Mouse (Mus musculus): ENCODE results near the gene Abraxas1.
A peak's percentile ranks its signal among the peaks of the same experiment; 100 is the strongest.

The Abraxas1 gene

GRCm38 (mm10) chr5:100822826-100823225 lies 2.1 kb upstream of the Abraxas1 start:
- DNase-seq (ENCODE audit: low spot score in 2 of 2), result no peak

DNA sequence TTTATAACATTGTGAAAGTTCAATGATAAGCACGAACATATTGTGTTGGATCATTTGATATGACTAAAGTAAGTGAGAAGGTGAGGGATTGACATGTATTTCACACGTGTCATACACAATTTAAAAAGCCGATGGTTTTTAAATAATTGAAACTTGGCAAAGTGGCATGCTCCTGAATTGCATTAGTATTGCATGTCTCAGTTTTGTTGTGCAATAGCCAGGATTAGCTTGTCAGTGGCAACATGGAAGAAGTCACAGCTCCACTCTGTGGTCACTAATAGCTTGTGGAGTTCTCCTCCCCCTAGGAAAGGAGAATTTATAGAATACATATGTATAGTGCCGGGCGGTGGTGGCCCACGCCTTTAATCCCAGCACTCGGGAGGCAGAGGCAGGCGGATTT lies 610 bp upstream of the Abraxas1 start:
- DNase-seq (ENCODE audit: low spot score in 2 of 2), result no peak

GRCm38 (mm10) chr5:100819568-100820480 lies 941 bp downstream of the Abraxas1 start:
- no peak for DNase-seq (ENCODE audit: low spot score in 2 of 2)

DNA sequence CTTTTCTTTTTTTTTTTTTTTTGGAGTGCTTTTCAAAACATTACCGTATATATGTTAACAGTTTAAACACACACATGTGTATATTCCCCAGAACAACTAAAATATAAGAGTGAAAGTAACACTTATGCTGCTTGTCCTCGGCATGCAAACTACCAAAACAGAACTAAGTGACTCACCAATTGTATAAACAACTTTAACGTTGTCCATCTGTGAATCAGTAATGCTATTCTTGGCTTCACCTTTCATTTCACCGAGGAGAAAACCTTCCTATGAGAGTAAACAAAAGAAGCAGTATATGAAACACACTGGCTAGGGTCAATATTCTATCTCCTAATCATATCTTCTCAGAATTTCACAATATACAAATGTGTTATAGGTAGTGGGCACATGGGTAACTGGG lies 2.4 kb downstream of the Abraxas1 start:
- DNase-seq (ENCODE audit: low spot score in 2 of 2), result no peak

DNA sequence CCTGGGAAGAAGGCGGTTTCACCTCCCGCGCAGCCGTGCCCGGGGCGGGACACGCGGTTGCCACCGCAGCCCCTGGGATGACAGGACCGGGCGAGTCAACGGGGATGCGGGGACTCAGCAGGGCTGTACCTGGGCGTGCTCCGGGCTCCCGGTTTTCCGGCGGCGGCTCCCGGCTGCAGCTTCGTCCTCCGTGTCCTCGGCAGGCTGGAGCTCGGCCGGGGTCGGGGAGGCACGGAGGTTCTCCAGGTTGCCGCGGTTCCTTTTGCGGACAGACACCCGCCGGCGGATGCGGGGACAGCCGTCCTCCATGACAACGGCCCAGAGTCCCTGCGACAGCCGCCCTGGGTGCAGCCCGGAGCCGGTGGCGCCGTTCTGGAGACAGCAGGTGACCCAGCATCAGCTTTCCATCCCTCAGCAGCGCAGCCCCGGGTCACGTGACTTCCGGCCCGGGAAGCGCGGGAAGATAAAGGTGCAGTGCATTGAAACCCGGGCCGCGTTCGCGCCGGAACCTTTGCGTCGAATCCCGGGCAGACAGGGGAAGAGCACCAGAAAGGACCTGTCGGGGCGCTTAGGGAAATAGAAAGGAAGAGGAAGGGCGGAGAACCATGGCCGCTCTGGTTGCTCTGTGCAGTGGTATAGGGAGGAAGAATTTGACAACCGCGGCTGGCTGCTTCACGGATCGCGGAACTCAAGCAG lies 22.5 kb downstream of the Abraxas1 start, which contains the start of the genes Helq and Mrps18c:
Gene Helq, minus strand, starts transcription at position 434 of the 696 bp plus-strand sequence.
Gene Mrps18c, plus strand, starts transcription at position 463 of the 696 bp plus-strand sequence.
- DNase-seq (ENCODE audit: low spot score in 2 of 2), result peak; percentile 81 to 89

- DNase-seq (ENCODE audit: low spot score in 2 of 2), result no peak
Measured at GRCm38 (mm10) chr5:100794084-100794483, 26.7 kb downstream of the Abraxas1 start.

DNA sequence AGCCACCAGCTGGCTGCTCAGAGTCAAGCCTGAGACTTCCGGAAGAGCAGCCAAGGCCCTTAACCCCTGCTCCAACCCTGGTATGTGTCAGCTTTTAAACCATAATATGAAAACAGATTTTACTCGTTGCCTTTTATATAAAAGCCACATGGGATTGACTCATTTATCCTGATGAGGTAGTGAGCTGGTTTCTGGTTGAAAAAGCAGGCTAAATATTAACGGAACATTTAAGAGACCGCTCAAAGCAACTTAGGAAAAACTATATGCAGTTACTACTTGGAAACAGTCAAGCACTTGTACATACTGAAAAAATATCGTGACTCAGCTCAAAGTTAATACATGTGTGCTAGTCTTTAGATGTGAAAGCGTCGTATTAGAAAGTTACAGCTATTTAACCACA lies 28.5 kb downstream of the Abraxas1 start:
- no peak for DNase-seq (ENCODE audit: low spot score in 2 of 2)

DNA sequence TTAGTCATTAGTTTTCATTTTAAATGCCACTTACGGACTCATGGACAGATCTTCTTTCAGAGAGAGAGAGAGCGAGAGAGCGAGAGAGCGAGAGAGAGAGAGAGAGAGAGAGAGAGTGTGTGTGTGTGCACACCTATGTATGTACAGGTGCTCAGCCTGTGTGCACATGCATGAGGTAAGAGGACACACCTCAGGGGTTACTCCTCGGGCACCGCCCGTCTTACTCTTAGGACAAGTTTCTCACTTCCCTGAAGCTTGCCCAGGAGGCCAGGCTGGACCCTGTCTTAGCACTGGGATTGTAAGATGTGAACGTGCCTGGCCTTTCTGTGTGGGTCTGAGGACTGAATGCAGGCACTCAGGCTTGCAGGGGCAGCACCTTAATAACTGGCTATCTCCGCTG lies 33.2 kb downstream of the Abraxas1 start:
- DNase-seq (ENCODE audit: low spot score in 2 of 2), result no peak

GRCm38 (mm10) chr5:100779002-100779401 lies 41.8 kb downstream of the Abraxas1 start:
- no peak for DNase-seq (ENCODE audit: low spot score in 2 of 2)

GRCm38 (mm10) chr5:100776900-100777299 lies 43.9 kb downstream of the Abraxas1 start:
- no peak for DNase-seq (ENCODE audit: low spot score in 2 of 2)

DNA sequence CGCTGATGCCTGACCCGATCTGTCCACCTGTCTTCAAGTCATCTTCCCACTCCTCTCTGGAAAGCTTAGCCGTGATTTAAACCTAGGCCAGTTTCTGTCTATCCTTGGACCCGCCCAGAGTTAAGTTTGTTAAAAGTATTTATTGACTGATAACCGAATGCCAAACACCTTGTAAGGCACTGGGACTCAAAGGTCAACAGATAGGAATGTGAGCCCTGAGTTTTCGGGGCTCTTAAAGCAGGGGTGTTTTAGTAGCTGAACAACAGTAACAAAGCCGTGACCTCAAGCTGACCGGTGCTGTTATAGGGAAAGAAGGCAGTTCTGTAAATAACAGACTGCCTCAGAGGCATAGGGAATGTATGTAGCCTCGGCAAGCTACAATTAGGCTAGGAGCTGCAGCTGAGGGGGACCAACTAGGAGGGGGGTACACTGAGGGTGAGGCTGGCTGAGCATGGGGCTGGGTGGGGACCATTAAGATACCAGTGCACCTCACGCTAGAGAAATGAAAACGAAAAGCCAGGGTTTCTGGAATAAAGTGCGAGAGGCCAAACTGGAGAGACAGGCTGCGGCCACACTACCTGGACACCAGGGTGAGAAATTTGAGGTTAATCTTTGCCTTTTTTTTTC lies 44.9 kb downstream of the Abraxas1 start:
- no peak for DNase-seq (ENCODE audit: low spot score in 2 of 2)

DNA sequence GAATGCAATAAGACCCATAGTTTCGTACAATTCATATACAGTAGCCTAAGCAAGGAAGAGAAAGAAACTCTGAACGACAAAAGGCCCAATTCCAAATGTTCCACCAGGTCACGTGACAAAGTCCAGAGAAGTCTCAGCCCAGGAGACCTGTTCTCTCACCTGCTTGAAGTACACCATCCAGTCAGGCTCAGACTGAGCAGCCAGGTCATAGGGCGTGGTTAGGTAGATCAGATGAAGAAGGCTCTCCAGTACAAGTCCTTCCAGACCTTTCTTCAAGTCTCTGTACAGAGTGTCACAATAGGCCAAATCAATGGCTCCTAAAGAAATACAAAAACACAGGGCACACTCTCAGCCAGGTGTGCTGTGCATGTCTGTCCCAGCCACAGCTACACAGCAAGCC lies 49.2 kb downstream of the Abraxas1 start:
- no peak for DNase-seq (ENCODE audit: low spot score in 2 of 2)

- DNase-seq (ENCODE audit: low spot score in 2 of 2), result no peak
Measured at GRCm38 (mm10) chr5:100766026-100766425, 54.7 kb downstream of the Abraxas1 start.

- DNase-seq (ENCODE audit: low spot score in 2 of 2), result no peak
Measured at GRCm38 (mm10) chr5:100761736-100762135, 59.0 kb downstream of the Abraxas1 start.

DNA sequence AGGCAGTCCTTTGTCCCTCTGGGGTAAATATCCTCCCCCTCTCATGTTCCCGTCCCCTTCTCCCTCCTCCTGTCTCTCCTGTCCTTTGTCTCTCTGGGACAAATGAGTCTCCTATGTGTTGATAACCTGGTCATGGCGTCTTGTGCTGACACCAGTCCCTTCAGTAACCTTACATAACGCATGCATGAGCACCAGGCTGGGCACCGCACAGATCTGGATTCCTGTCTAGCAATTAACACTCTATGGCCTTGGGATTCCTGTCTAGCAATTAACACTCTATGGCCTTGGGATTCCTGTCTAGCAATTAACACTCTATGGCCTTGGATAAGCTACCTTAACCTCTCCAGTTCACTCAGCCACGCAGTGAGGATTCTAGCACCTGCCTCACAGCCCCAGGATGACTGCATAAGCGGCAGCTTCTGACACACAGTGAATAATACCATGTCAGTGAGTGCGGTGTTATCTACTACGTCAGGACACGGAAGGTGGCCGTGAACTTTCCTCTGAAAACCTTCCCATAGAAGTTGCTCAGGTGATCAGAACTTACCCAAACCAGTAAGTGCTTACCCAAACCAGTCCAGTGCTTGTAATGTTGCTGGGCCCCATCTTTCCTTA lies 60.6 kb downstream of the Abraxas1 start:
- DNase-seq (ENCODE audit: low spot score in 2 of 2), result no peak

GRCm38 (mm10) chr5:100758121-100758520 lies 62.6 kb downstream of the Abraxas1 start:
- DNase-seq (ENCODE audit: low spot score in 2 of 2), result no peak

Measured in frontal cortex, postnatal 25 days (tissue).